In the genomic region with DNA sequence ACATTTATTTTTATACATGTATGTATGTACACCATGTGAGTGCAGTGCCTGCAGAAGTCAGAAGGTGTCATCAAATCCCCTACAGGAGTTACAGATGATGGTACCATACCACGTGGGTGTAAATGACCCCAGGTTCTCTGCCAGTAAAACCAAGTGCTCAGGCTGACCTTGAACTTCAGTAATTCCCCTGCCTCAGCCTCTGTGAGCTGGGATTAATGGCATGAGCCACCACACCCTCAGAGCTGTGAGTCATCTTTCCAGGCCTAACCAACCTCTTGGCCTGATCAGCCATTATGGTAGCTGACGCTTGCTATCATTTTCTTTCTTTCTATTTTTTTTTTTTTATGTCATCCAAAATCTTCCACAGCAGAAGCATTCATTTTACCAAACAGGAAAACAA, we compare ENCODE assay signal across 29 mouse cellular contexts. TPM values are rescaled to one million over a fixed set of nuclear protein-coding genes. Genes with fewer than 3 reads are reported as not detected.
A peak's percentile ranks its signal among the peaks of the same experiment; 100 is the strongest.
DNase-seq lines count a peak whose midpoint lies in the region; ATAC-seq lines count a peak whose summit lies in the region.
"Had no signal": no experiment of that assay in that cellular context is flagged by ENCODE, and none has a peak within 500 bp of the region (broad histone marks: within the 10 kb centered on the region; RNA-seq: fewer than 3 reads in every experiment).

No protein-coding gene starts in this region.

- H3K4me3 ChIP-seq in forebrain, embryonic 14.5 days (ENCODE audit: low read depth, low read length) = no peak overlapping the region
- H3K4me3 ChIP-seq: embryonic facial prominence, embryonic 10.5 days; embryonic facial prominence, embryonic 12.5 days; erythroblast, embryonic 14.5 days; forebrain, embryonic 13.5 days had no signal

- no peak overlapping the region for H3K9ac ChIP-seq in forebrain, embryonic 14.5 days (ENCODE audit: low read length)
- H3K9ac ChIP-seq: embryonic facial prominence, embryonic 12.5 days; forebrain, embryonic 13.5 days had no signal

- peak; percentile 70 for DNase-seq in 3T3-L1 (ENCODE audit: low read depth, low spot score)
- peak; percentile 72 for DNase-seq in ES-CJ7 (ENCODE audit: low read depth, low spot score)
- peak; percentile 63 for DNase-seq in R1 (ENCODE audit: low read depth, low spot score)
- no peak for DNase-seq in forebrain, embryonic 14.5 days (ENCODE audit: low spot score)
- no peak for DNase-seq in kidney, postnatal 10 days
- no peak for DNase-seq in heart, adult 18-20 months
- DNase-seq: adrenal gland, adult 8-10 months; adrenal gland, postnatal 14 days; adrenal gland, postnatal 36 days; B cell, adult 2 months; cerebellum, adult 11-12 months; cerebellum, adult 2 months; cerebellum, adult 9-10 months; cerebellum, postnatal 10 days; cerebellum, postnatal 25 days had no signal

- ATAC-seq in forebrain, embryonic 14.5 days = no peak
- ATAC-seq in erythroid progenitor cell, adult 5-6 weeks (replicated peaks; ENCODE audit: low FRiP score, poor library complexity, severe bottlenecking) = no peak
- ATAC-seq: activated CD4-positive, CD25-positive, alpha-beta regulatory T cell, adult 4 months; CD4-positive, CD25-positive, alpha-beta regulatory T cell, adult 4 months; forebrain, embryonic 13.5 days; forebrain, embryonic 16.5 days; Patski had no signal

- no peaks in the 10 kb centered on the region for H3K4me1 ChIP-seq in forebrain, embryonic 14.5 days (ENCODE audit: control insufficient read depth, insufficient read depth, low read length)
- H3K4me1 ChIP-seq: embryonic facial prominence, embryonic 12.5 days; forebrain, embryonic 13.5 days had no signal

- H3K27me3 ChIP-seq in forebrain, embryonic 14.5 days (replicated peaks; ENCODE audit: control insufficient read depth, insufficient read depth, low read length) = no peaks in the 10 kb centered on the region
- H3K27me3 ChIP-seq: CH12.LX; embryonic facial prominence, embryonic 12.5 days; forebrain, embryonic 13.5 days; Patski had no signal

- H3K4me2 ChIP-seq in forebrain, embryonic 14.5 days (ENCODE audit: low read length) = no peak overlapping the region
- H3K4me2 ChIP-seq: embryonic facial prominence, embryonic 12.5 days; forebrain, embryonic 13.5 days had no signal

- no peaks in the 10 kb centered on the region for H3K36me3 ChIP-seq in forebrain, embryonic 14.5 days (ENCODE audit: control insufficient read depth, insufficient read depth, low read length)
- H3K36me3 ChIP-seq: embryonic facial prominence, embryonic 10.5 days; embryonic facial prominence, embryonic 12.5 days had no signal

- WGBS in forebrain, embryonic 14.5 days = 92% methylated on average over 2 of the region's 2 CpGs

- H3K9me3 ChIP-seq in forebrain, embryonic 14.5 days (replicated peaks; ENCODE audit: control insufficient read depth, low read length) = no peaks in the 10 kb centered on the region
- H3K9me3 ChIP-seq: embryonic facial prominence, embryonic 10.5 days; embryonic facial prominence, embryonic 12.5 days; forebrain, embryonic 13.5 days had no signal

- H3K27ac ChIP-seq in forebrain, embryonic 14.5 days (ENCODE audit: low read depth, low read length) = no peak overlapping the region
- H3K27ac ChIP-seq: embryonic facial prominence, embryonic 10.5 days; embryonic facial prominence, embryonic 12.5 days; forebrain, embryonic 13.5 days had no signal

RNA-seq across cellular contexts. Expression of a gene that starts 20.6 kb away (rescaled TPM):
- not detected in 2 replicates for polyA plus RNA-seq in forebrain, embryonic 14.5 days (2014; fragmentation: Nextera tagmentation; extraction: Ambion mirVana)
- total RNA-seq in erythroid progenitor cell, adult 5-6 weeks (2015; ENCODE audit: low replicate concordance) = not detected in 2 replicates
- not detected in 2 replicates for total RNA-seq in erythroid progenitor cell, adult 5-6 weeks (2017; ENCODE audit: low replicate concordance)
- total RNA-seq in heart, adult 18-20 months (2021) = not detected
- total RNA-seq: adrenal gland, adult 18-20 months; adrenal gland, adult 8-10 months; adrenal gland, postnatal 14 days; adrenal gland, postnatal 36 days; CH12.LX had no signal
- polyA plus RNA-seq: activated CD4-positive, CD25-positive, alpha-beta regulatory T cell, adult 4 months; CD4-positive, CD25-positive, alpha-beta regulatory T cell, adult 4 months; cerebellum, adult 2 months; erythroblast, embryonic 14.5 days; forebrain, embryonic 13.5 days; forebrain, embryonic 16.5 days; Patski had no signal

RNA-seq across cellular contexts. Expression of a gene that starts 40.7 kb away (rescaled TPM):
- 61.7 and 64.5 TPM in 2 replicates for polyA plus RNA-seq in forebrain, embryonic 14.5 days (2014; fragmentation: Nextera tagmentation; extraction: Ambion mirVana)
- 93.7 and 130 TPM in 2 replicates for total RNA-seq in erythroid progenitor cell, adult 5-6 weeks (2015; ENCODE audit: low replicate concordance)
- total RNA-seq in erythroid progenitor cell, adult 5-6 weeks (2017; ENCODE audit: low replicate concordance) = 86.1 and 115 TPM in 2 replicates
- 10 to 100 TPM; 59.7 to 65.9 TPM for total RNA-seq in heart, adult 18-20 months (2021)

RNA-seq across cellular contexts. Expression of a gene that starts 40.9 kb away (rescaled TPM):
- polyA plus RNA-seq in forebrain, embryonic 14.5 days (2014; fragmentation: Nextera tagmentation; extraction: Ambion mirVana) = 10.5 and 12.5 TPM in 2 replicates
- 4.2 and 5.4 TPM in 2 replicates for total RNA-seq in erythroid progenitor cell, adult 5-6 weeks (2015; ENCODE audit: low replicate concordance)
- 1.4 and 3.2 TPM in 2 replicates for total RNA-seq in erythroid progenitor cell, adult 5-6 weeks (2017; ENCODE audit: low replicate concordance)
- total RNA-seq in heart, adult 18-20 months (2021) = 10 to 100 TPM; 16.2 to 17.9 TPM

RNA-seq across cellular contexts. Expression of a gene that starts 57.4 kb away (rescaled TPM):
- polyA plus RNA-seq in forebrain, embryonic 14.5 days (2014; fragmentation: Nextera tagmentation; extraction: Ambion mirVana) = 21.0 and 22.0 TPM in 2 replicates
- total RNA-seq in erythroid progenitor cell, adult 5-6 weeks (2015; ENCODE audit: low replicate concordance) = 10.5 and 16.6 TPM in 2 replicates
- total RNA-seq in erythroid progenitor cell, adult 5-6 weeks (2017; ENCODE audit: low replicate concordance) = 11.7 and 23.0 TPM in 2 replicates
- 10 to 100 TPM; 27.4 to 27.5 TPM for total RNA-seq in heart, adult 18-20 months (2021)

RNA-seq across cellular contexts. Expression of a gene that starts 57.4 kb away (rescaled TPM):
- 0.47 and 0.71 TPM in 2 replicates for polyA plus RNA-seq in forebrain, embryonic 14.5 days (2014; fragmentation: Nextera tagmentation; extraction: Ambion mirVana)
- total RNA-seq in erythroid progenitor cell, adult 5-6 weeks (2015; ENCODE audit: low replicate concordance) = not detected in 2 replicates
- total RNA-seq in erythroid progenitor cell, adult 5-6 weeks (2017; ENCODE audit: low replicate concordance) = 12.1 TPM in 1 of 2 replicates, not detected in the other
- total RNA-seq in heart, adult 18-20 months (2021) = 10 to 100 TPM in 1 of 2 experiments, 1 to 10 TPM in 1; 8.8 to 10.7 TPM
- total RNA-seq: CH12.LX, ES-E14 had no signal
- polyA plus RNA-seq: cerebellum, adult 2 months; cortical plate, adult 2 months; embryonic facial prominence, embryonic 10.5 days; embryonic facial prominence, embryonic 12.5 days; forebrain, embryonic 11.5 days had no signal

Comparison
In these comparisons a context has a peak if more than half of its experiments do, and no peak if none do; other contexts are left out.
1. DNase-seq: peak in 3T3-L1 (single experiment), ES-CJ7 (single experiment) and R1 (single experiment); none in forebrain, embryonic 14.5 days (single experiment), kidney, postnatal 10 days (single experiment) and heart, adult 18-20 months (0 of 2).